Mouse (Mus musculus) cortical plate, adult 2 months (tissue): Measurements from ENCODE around the gene Dusp13. TPM values are rescaled to one million over a fixed set of nuclear protein-coding genes. Genes with fewer than 3 reads are reported as not detected.
A peak's percentile ranks its signal among the peaks of the same experiment; 100 is the strongest.

Experiments
- H3K27ac ChIP-seq: fragments of 200-500 bp; 2 replicates; pipeline ENCODE4 v1.5.1; 2012; ENCODE audit warnings: low read length, control low read depth, inconsistent platforms; ENCODE audit not compliant: insufficient read depth
- H3K4me1 ChIP-seq: fragments of 200-500 bp; 2 replicates; pipeline ENCODE4 v1.6.1; 2011; ENCODE audit warnings: low read length; ENCODE audit not compliant: control insufficient read depth, insufficient read depth
- H3K4me3 ChIP-seq: fragments of 200-500 bp; 2 replicates; pipeline ENCODE4 v1.5.1; 2011; ENCODE audit warnings: mild to moderate bottlenecking, low read length, control low read depth; ENCODE audit not compliant: insufficient read depth
- CTCF ChIP-seq: fragments of 200-500 bp; IDR thresholded peaks from 2 replicates; pipeline ENCODE4 v1.5.1; 2011; ENCODE audit warnings: mild to moderate bottlenecking, control low read depth, low read length; ENCODE audit not compliant: insufficient read depth; ENCODE audit errors: extremely low read depth
- POLR2A ChIP-seq: fragments of 200-500 bp; IDR thresholded peaks from 2 replicates; pipeline ENCODE4 v1.6.1; 2011; ENCODE audit warnings: mild to moderate bottlenecking, low read length, control low read depth; ENCODE audit not compliant: insufficient read depth; ENCODE audit errors: extremely low read depth
- polyA plus RNA-seq: library from polyadenylated mRNA; depleted of rRNA; stranded (reverse); fragments of >200 nt; gene quantifications from 2 replicates; pipeline ENCODE4 v1.2.3, GENCODE M21; 2012

The Dusp13 gene
- polyA plus RNA-seq, 1 experiment, result 1.9 TPM

GRCm38 (mm10) chr14:21709545-21709944 lies 41.4 kb downstream of the Dusp13 start:
- H3K4me3 ChIP-seq, result no peak overlapping the region
- no peak overlapping the region for H3K27ac ChIP-seq
- peaks cover 6% of the 10 kb centered on the region; the same call in 1 of the 2 replicates for H3K4me1 ChIP-seq
- TF ChIP-seq POLR2A (no peak), CTCF (no peak)

GRCm38 (mm10) chr14:21706759-21707571 lies 44.0 kb downstream of the Dusp13 start:
- H3K4me3 ChIP-seq, result no peak overlapping the region
- TF ChIP-seq CTCF, result no peak
- TF ChIP-seq POLR2A, result no peak
- peak overlapping the region; percentile 69 for H3K27ac ChIP-seq
- peaks cover 5% of the 10 kb centered on the region; the same call in 1 of the 2 replicates for H3K4me1 ChIP-seq

- TF ChIP-seq POLR2A (no peak), CTCF (no peak)
- no peak overlapping the region for H3K27ac ChIP-seq
- H3K4me3 ChIP-seq, result no peak overlapping the region
- peaks cover 5% of the 10 kb centered on the region; the same call in 1 of the 2 replicates for H3K4me1 ChIP-seq
Observed at GRCm38 (mm10) chr14:21705462-21705861, 45.5 kb downstream of the Dusp13 start.

DNA sequence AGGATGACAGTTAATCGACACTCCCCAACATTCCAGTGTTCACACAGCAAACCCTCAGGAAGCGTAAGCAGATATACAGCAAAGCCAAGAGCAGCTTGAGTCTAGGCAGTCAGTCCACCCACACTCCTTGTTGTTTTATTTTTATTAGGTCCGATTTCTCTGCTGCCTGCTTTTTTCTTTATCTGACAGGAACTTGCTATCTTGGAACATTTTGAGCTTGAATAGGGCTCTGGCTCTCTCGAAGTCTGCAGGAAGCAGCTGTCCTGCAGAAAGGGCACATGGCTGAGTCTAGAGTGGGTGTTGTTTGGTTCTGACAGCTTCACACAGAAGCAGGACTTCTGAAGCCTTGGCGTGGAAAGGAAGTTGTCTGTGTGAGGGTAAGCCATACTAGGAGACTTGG lies 47.7 kb downstream of the Dusp13 start:
- Histone ChIP-seq H3K4me1 (peaks cover 5% of the 10 kb centered on the region; the same call in 1 of the 2 replicates), H3K27ac (no peak overlapping the region), H3K4me3 (no peak overlapping the region)
- TF ChIP-seq CTCF (no peak), POLR2A (no peak)

- Histone ChIP-seq H3K27ac (no peak overlapping the region), H3K4me3 (no peak overlapping the region), H3K4me1 (peaks cover 5% of the 10 kb centered on the region; the same call in 1 of the 2 replicates)
- no peak for TF ChIP-seq POLR2A
Observed at GRCm38 (mm10) chr14:21702691-21703090, 48.3 kb downstream of the Dusp13 start.

DNA sequence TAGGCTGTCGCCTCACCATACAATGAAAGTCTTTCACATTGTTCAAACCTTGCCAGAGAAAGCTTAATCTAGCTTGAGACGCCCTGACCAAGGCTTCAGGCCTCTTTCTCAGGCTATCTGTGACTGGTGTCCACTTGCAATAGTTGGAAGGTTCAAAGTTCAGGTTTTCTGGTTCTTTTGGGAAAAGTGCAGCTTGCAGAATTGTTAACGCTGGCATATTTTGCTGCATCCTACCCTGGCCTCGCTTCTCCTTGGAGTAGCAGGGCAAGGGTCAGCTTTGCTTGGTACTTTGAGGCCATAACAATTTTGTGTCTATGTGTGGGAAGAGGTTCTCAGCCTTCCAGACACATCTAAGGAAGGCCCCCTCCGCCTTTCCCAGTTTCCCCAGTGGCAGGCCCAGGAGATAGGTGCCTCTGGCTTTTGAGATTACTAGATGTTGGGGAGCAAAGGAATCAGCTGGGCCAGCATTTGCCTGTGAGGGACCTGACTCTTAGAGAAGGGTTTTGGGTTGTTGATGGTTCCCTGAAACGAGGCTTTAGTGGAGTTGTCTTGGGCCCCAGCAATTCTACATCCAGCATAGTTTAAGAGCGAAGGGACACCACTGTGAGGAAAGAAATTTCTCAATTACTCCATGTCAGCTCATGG lies 54.7 kb downstream of the Dusp13 start:
- H3K4me3 ChIP-seq, result no peak overlapping the region
- H3K4me1 ChIP-seq, result peaks cover 2% of the 10 kb centered on the region
- TF ChIP-seq CTCF (no peak), POLR2A (no peak)
- no peak overlapping the region for H3K27ac ChIP-seq

DNA sequence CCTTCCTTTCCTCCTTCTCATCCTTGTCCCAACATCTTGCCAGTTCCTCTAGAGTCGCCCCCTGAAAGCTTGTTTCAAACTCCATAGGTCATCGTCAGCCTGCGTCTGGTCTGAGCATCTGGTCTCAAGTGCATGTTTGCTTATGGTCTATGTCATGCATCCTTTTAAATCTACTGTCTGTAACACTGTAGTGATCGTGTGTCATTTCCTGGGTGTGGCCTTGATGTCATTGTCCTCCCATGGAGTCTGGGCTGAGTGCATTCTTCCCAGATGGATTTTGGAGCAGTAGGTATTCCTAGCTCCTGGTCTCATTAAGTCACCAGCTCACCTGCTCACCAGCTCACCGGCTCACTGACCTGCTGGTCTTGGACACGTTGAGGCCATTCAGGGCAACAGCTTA lies 56.0 kb downstream of the Dusp13 start:
- Histone ChIP-seq H3K4me1 (peaks cover 2% of the 10 kb centered on the region), H3K4me3 (no peak overlapping the region), H3K27ac (no peak overlapping the region)
- TF ChIP-seq POLR2A (no peak), CTCF (no peak)

DNA sequence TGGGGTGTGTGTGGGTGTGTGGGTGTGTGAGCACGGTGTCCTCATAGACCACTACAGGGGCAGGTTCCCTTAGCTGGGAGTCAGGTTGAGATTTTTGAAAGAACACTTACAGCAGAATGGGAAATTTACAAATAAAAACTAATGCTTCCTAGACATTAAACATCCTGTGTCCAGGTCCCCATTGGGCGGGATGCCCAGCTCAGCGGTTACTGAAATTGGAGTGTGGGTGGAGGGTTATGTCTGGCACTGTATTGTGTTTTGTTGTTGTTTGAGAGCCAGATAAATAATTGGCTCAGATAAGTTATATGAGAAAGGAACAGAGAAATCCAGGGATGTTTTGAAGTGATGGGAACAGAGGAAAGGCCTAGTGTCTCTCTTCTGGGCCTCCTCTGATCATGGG lies 59.9 kb downstream of the Dusp13 start:
- H3K27ac ChIP-seq, result no peak overlapping the region
- peaks cover 2% of the 10 kb centered on the region for H3K4me1 ChIP-seq
- TF ChIP-seq CTCF, result no peak
- TF ChIP-seq POLR2A, result no peak
- H3K4me3 ChIP-seq, result no peak overlapping the region

GRCm38 (mm10) chr14:21686376-21687279 lies 64.4 kb downstream of the Dusp13 start:
- TF ChIP-seq CTCF, result no peak
- no peak for TF ChIP-seq POLR2A
- no peak overlapping the region for H3K4me3 ChIP-seq
- H3K27ac ChIP-seq, result no peak overlapping the region
- peaks cover 2% of the 10 kb centered on the region for H3K4me1 ChIP-seq
